Mouse (Mus musculus) left cerebral cortex, postnatal 36 days (tissue): Measurements from ENCODE around the gene Ppp4c. TPM values are rescaled to one million over a fixed set of nuclear protein-coding genes. Genes with fewer than 3 reads are reported as not detected.

ENCODE experiments used
- total RNA-seq, 2 experiments: library from RNA; stranded (reverse); gene quantifications; 2 replicates each; pipeline ENCODE4 v1.2.3; 2021

Ppp4c gene
- total RNA-seq, 2 experiments from 2014 or later, result 47.5 to 49.9 TPM

Other genes with a start within 250 kb of the Ppp4c start
- 100 to 1,000 TPM; 169 to 193 TPM for gene Eif3c, start 226.1 kb downstream of the Ppp4c start, total RNA-seq
- under 1 TPM; 0.39 to 0.63 TPM for gene Apobr, start 207.6 kb downstream of the Ppp4c start, total RNA-seq
- gene Cln3, start 206.7 kb downstream of the Ppp4c start, total RNA-seq, result 10 to 100 TPM; 27.4 to 35.8 TPM
- not detected for gene Il27, start 197.6 kb downstream of the Ppp4c start, total RNA-seq
- 10 to 100 TPM; 16.6 to 17.2 TPM for gene Nupr1, start 161.6 kb downstream of the Ppp4c start, total RNA-seq
- 10 to 100 TPM; 27.2 to 38.4 TPM for gene Sgf29, start 143.2 kb downstream of the Ppp4c start, total RNA-seq
- gene Sult1a1, start 116.1 kb downstream of the Ppp4c start, total RNA-seq, result 10 to 100 TPM in 1 of 2 experiments, 1 to 10 TPM in 1; 9.6 to 15.9 TPM
- 100 to 1,000 TPM in 1 of 2 experiments, 10 to 100 TPM in 1; 85.8 to 109 TPM for gene Bola2, start 97.1 kb downstream of the Ppp4c start, total RNA-seq
- gene Slx1b, start 96.7 kb downstream of the Ppp4c start, total RNA-seq, result 10 to 100 TPM; 17.6 to 20.3 TPM
- gene Coro1a, start 84.7 kb downstream of the Ppp4c start, total RNA-seq, result 100 to 1,000 TPM; 159 to 176 TPM
- gene Mapk3, start 32.9 kb downstream of the Ppp4c start, total RNA-seq, result 100 to 1,000 TPM; 148 to 172 TPM
- 1 to 10 TPM in 1 of 2 experiments, under 1 TPM in 1; 0.99 to 3.0 TPM for gene Gdpd3, start 26.2 kb downstream of the Ppp4c start, total RNA-seq
- 100 to 1,000 TPM; 303 to 345 TPM for gene Ypel3, start 15.5 kb downstream of the Ppp4c start, total RNA-seq
- under 1 TPM; 0.54 to 0.68 TPM for gene Tbx6, start 11.0 kb downstream of the Ppp4c start, total RNA-seq
- 10 to 100 TPM; 81.6 to 84.1 TPM for gene Fam57b, start 5.2 kb upstream of the Ppp4c start, total RNA-seq
- gene 4930451I11Rik, start 39.1 kb upstream of the Ppp4c start, total RNA-seq, result not detected
- 10 to 100 TPM; 56.3 to 67.0 TPM for gene Doc2a, start 54.9 kb upstream of the Ppp4c start, total RNA-seq
- gene Hirip3, start 69.5 kb upstream of the Ppp4c start, total RNA-seq, result 10 to 100 TPM; 31.1 to 33.8 TPM
- gene Ino80e, start 69.9 kb upstream of the Ppp4c start, total RNA-seq, result 10 to 100 TPM; 47.8 to 49.4 TPM
- 100 to 1,000 TPM; 152 to 156 TPM for gene Taok2, start 92.2 kb upstream of the Ppp4c start, total RNA-seq
- gene Tmem219, start 130.4 kb upstream of the Ppp4c start, total RNA-seq, result 10 to 100 TPM; 22.4 to 25.3 TPM
- gene Kctd13, start 136.4 kb upstream of the Ppp4c start, total RNA-seq, result 100 to 1,000 TPM; 149 to 167 TPM
- gene Asphd1, start 157.1 kb upstream of the Ppp4c start, total RNA-seq, result 10 to 100 TPM; 47.2 to 53.0 TPM
- 100 to 1,000 TPM; 413 to 414 TPM for gene Sez6l2, start 158.1 kb upstream of the Ppp4c start, total RNA-seq
- 100 to 1,000 TPM; 182 to 199 TPM for gene Cdipt, start 183.4 kb upstream of the Ppp4c start, total RNA-seq
- not detected for gene Cdiptos, start 183.6 kb upstream of the Ppp4c start, total RNA-seq
- gene Mvp, start 222.1 kb upstream of the Ppp4c start, total RNA-seq, result 1 to 10 TPM; 6.8 to 8.6 TPM
- gene Pagr1b, start 224.0 kb upstream of the Ppp4c start, total RNA-seq, result under 1 TPM in 1 of 2 experiments, not detected in 1; 0.99 TPM
- 10 to 100 TPM; 25.4 to 28.8 TPM for gene Pagr1a, start 224.9 kb upstream of the Ppp4c start, total RNA-seq
- 10 to 100 TPM; 36.5 to 50.3 TPM for gene Gm42742, start 228.6 kb upstream of the Ppp4c start, total RNA-seq
- 100 to 1,000 TPM; 213 to 222 TPM for gene Prrt2, start 228.7 kb upstream of the Ppp4c start, total RNA-seq
- gene Maz, start 234.5 kb upstream of the Ppp4c start, total RNA-seq, result 100 to 1,000 TPM; 227 to 234 TPM
- gene Kif22, start 250.0 kb upstream of the Ppp4c start, total RNA-seq, result 1 to 10 TPM; 5.3 to 8.2 TPM